Mouse (Mus musculus): ENCODE results near the gene Prcc. TPM values are rescaled to one million over a fixed set of nuclear protein-coding genes. Genes with fewer than 3 reads are reported as not detected.

Prcc gene
- total and polyA plus RNA-seq, 2 experiments from 2014 or later, result 20.6 to 77.1 TPM

DNA sequence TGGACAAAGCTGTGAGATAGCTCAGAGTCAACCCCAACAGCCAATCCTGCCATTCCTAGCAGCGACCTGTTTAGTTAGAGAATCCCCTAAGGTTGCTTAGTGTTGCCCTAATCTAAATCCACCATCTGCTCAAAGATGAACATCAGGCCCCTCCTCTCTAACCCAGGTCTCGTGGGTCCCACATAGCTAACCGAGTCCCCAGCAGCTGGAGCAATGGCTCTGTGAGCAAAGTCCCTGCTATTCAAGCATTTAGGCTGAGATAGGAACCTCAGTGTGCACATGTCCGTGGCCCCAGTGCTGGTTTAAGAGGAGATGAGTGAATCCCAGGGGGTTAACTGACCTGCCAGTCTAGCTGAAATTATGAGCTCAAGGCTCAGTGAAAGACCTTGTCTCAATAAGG, 39.2 kb downstream of the Prcc start:
- no peaks in the 10 kb centered on the region for H3K4me1 ChIP-seq (ENCODE audit: insufficient read depth)
- WGBS, result 75% methylated on average over 4 of the region's 4 CpGs
- H3K27me3 ChIP-seq (ENCODE audit: insufficient read depth, low read length), result no peaks in the 10 kb centered on the region
- H3K9ac ChIP-seq, result no peak overlapping the region
- no peak overlapping the region for H3K27ac ChIP-seq (ENCODE audit: low read depth, low read length)
- no peak overlapping the region for H3K4me3 ChIP-seq (ENCODE audit: low read depth, low read length)
- no peaks in the 10 kb centered on the region for H3K36me3 ChIP-seq (ENCODE audit: insufficient read depth)
- DNase-seq, result no peak
- H3K9me3 ChIP-seq (ENCODE audit: low read length), result no peaks in the 10 kb centered on the region
- no peak overlapping the region for H3K4me2 ChIP-seq (ENCODE audit: low read depth)
- no peak for TF ChIP-seq CTCF (IDR thresholded peaks at IDR 0.05; ENCODE audit: low read depth)
- ATAC-seq, result no peak

DNA sequence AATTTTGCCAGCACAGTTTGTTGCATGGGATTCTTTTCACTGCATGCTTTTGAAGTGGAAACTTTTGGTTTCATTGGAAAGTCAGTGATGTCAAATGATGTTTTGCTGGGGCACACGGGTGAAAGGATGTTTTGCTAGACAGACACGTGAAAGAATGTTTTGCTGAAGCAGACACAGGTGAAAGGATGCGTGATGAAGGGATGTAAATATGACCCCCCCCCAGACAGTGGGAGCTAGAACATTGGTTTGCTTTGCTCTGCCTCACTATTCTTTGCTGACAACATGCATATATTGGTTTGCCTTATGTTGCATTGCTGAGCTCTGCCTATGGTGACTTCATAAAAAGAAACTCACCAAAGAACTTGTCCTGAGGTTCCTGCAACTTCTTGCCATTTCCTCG, 40.4 kb downstream of the Prcc start:
- no peak for TF ChIP-seq CTCF (IDR thresholded peaks at IDR 0.05; ENCODE audit: low read depth)
- Histone ChIP-seq H3K9ac (no peak overlapping the region), H3K27ac (ENCODE audit: low read depth, low read length) (no peak overlapping the region), H3K4me1 (ENCODE audit: insufficient read depth) (no peaks in the 10 kb centered on the region), H3K36me3 (ENCODE audit: insufficient read depth) (no peaks in the 10 kb centered on the region), H3K4me3 (ENCODE audit: low read depth, low read length) (no peak overlapping the region), H3K9me3 (ENCODE audit: low read length) (no peaks in the 10 kb centered on the region), H3K27me3 (ENCODE audit: insufficient read depth, low read length) (no peaks in the 10 kb centered on the region), H3K4me2 (ENCODE audit: low read depth) (no peak overlapping the region)
- no peak for DNase-seq
- 86% methylated on average over 4 of the region's 4 CpGs for WGBS
- ATAC-seq, result no peak

DNA sequence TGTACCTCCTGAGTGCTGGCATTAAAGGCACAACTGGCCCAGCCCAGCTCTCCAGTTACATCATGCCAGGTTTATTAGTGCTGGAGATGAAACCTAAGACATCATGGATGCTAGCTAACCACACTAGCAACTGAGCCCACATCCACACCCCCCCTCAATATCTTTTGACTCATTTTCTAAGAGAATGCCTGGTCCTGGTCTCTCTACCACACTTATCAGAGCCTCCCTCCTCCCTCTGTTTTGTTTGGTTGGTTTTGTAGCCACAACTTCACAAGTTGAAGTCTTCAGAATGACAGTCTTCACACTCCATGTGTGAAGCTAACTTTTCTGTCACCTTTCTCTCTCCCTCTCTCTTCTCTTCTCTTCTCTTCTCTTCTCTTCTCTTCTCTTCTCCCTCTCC, 44.5 kb downstream of the Prcc start:
- no peak overlapping the region for H3K27ac ChIP-seq (ENCODE audit: low read depth, low read length)
- no peaks in the 10 kb centered on the region for H3K4me1 ChIP-seq (ENCODE audit: insufficient read depth)
- TF ChIP-seq CTCF (IDR thresholded peaks at IDR 0.05; ENCODE audit: low read depth), result no peak
- H3K4me3 ChIP-seq (ENCODE audit: low read depth, low read length), result no peak overlapping the region
- no peak overlapping the region for H3K9ac ChIP-seq
- no peak for DNase-seq
- no peaks in the 10 kb centered on the region for H3K9me3 ChIP-seq (ENCODE audit: low read length)
- no peak overlapping the region for H3K4me2 ChIP-seq (ENCODE audit: low read depth)
- no peak for ATAC-seq
- H3K27me3 ChIP-seq (ENCODE audit: insufficient read depth, low read length), result no peaks in the 10 kb centered on the region
- H3K36me3 ChIP-seq (ENCODE audit: insufficient read depth), result no peaks in the 10 kb centered on the region

DNA sequence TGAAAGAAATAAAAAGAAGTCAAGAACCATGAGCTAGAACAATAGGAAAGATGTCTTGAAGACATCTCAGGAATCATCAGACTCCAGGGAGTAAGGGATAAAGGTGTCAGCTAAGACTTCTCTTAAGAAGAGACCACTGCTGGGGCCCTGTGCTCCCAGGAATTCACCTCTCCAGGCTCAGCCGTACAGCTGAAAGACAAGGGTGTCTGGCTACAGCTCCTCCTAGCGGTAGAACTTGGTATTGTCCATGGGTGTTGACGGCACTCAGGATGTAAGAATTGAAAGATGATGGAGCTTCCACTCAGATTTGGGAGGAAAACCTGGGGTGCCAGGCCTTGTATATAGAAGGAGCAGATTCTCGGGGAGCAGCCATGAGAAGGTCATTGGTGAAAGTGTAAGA, 46.8 kb downstream of the Prcc start:
- no peak for ATAC-seq

DNA sequence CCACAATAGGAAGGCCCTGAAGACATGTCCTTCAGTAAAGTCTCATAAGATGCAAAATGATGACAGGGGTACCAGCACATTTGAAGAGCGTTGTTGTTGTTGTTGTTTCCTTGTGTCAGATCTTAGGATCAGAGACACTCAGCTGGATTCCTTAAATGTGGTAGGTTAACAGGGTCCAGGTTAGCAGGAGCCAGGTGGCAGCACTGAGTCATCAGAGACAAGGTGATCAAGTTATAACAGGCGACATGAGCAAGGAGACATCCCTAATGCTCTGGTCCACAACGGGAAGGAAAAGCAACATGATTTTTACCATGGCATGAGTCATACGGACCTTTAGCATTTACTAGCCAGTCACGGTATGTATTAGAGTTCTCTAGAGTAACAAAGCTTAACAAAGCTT, 51.9 kb downstream of the Prcc start:
- Histone ChIP-seq H3K9me3 (ENCODE audit: low read length) (no peaks in the 10 kb centered on the region), H3K36me3 (ENCODE audit: insufficient read depth) (no peaks in the 10 kb centered on the region), H3K4me1 (ENCODE audit: insufficient read depth) (no peaks in the 10 kb centered on the region), H3K9ac (no peak overlapping the region), H3K4me3 (ENCODE audit: low read depth, low read length) (no peak overlapping the region), H3K4me2 (ENCODE audit: low read depth) (no peak overlapping the region), H3K27ac (ENCODE audit: low read depth, low read length) (no peak overlapping the region), H3K27me3 (ENCODE audit: insufficient read depth, low read length) (no peaks in the 10 kb centered on the region)
- no peak for ATAC-seq
- WGBS, result 72% methylated on average over 5 of the region's 5 CpGs
- no peak for TF ChIP-seq CTCF (IDR thresholded peaks at IDR 0.05; ENCODE audit: low read depth)
- no peak for DNase-seq

More for the DNA sequence above, 46.8 kb downstream of the Prcc start:
- H3K9me3 ChIP-seq (ENCODE audit: low read length), result no peaks in the 10 kb centered on the region
- no peak overlapping the region for H3K4me2 ChIP-seq (ENCODE audit: low read depth)
- H3K4me1 ChIP-seq (ENCODE audit: insufficient read depth), result no peaks in the 10 kb centered on the region
- H3K27me3 ChIP-seq (ENCODE audit: insufficient read depth, low read length), result no peaks in the 10 kb centered on the region
- no peak overlapping the region for H3K27ac ChIP-seq (ENCODE audit: low read depth, low read length)
- WGBS, result 4% methylated on average over 4 of the region's 4 CpGs
- peak; percentile 79 for DNase-seq
- no peaks in the 10 kb centered on the region for H3K36me3 ChIP-seq (ENCODE audit: insufficient read depth)
- TF ChIP-seq CTCF (IDR thresholded peaks at IDR 0.05; ENCODE audit: low read depth), result peak; percentile 88
- H3K9ac ChIP-seq, result no peak overlapping the region
- no peak overlapping the region for H3K4me3 ChIP-seq (ENCODE audit: low read depth, low read length)

DNA sequence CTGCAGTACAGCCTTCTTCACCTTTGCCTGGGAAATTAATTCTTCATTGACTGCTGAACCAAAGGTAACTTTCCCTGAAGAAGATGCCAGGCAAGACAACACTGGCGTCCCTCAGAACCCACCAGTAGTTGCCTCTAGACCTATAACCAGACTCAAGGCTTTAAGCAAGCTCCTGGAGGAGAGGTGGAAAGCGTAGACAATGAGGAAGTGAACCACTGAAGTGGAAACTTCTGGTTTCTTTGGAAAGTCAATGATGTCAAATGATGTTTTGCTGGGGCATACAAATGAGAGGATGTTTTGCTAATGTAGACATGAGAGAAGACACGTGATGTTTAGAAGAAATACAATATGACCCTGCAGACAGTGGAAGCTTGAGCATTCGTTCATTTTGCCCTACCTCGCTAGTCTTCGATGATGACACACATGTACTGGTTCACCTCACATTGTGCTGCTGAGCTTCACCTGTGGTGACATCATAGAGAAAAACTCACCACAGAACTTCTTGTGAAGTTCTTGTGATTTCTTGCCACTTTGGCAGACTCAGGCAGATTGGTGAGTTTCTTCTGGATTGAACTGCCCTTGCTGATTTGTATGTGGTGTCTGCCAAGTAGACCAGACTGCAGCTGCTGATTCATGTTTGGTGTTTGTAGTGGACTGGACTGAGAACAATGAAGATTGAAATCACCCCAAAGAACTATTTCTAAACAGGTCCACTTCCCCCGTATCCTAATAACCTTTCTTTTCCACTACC, 53.1 kb downstream of the Prcc start:
- no peak for ATAC-seq
- no peak overlapping the region for H3K9ac ChIP-seq
- H3K4me1 ChIP-seq (ENCODE audit: insufficient read depth), result no peaks in the 10 kb centered on the region
- no peaks in the 10 kb centered on the region for H3K9me3 ChIP-seq (ENCODE audit: low read length)
- H3K36me3 ChIP-seq (ENCODE audit: insufficient read depth), result no peaks in the 10 kb centered on the region
- no peak for TF ChIP-seq CTCF (IDR thresholded peaks at IDR 0.05; ENCODE audit: low read depth)
- DNase-seq, result no peak
- H3K4me2 ChIP-seq (ENCODE audit: low read depth), result no peak overlapping the region
- H3K27ac ChIP-seq (ENCODE audit: low read depth, low read length), result no peak overlapping the region
- H3K4me3 ChIP-seq (ENCODE audit: low read depth, low read length), result no peak overlapping the region
- WGBS, result 83% methylated on average over 7 of the region's 7 CpGs
- H3K27me3 ChIP-seq (ENCODE audit: insufficient read depth, low read length), result no peaks in the 10 kb centered on the region

DNA sequence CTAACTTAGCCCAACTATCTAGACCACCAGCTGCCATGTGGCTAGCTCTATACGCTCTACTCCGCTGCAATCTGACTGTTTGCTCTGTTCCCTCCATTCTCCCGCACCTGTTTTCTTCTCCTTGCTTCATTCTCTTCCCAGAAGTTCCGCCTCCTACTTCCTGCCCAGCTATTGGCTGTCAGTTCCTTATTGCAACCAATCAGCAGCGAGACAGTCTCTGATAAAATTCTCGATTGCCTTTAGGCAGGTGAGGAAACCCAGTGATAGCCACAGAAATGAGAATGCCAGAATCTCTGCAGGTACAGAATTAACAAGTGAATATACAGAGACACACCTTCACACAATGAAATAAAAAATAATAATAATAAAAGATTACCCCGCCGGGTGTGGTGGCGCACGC, 56.4 kb downstream of the Prcc start:
- Histone ChIP-seq H3K27ac (ENCODE audit: low read depth, low read length) (no peak overlapping the region), H3K4me1 (ENCODE audit: insufficient read depth) (no peaks in the 10 kb centered on the region), H3K9me3 (ENCODE audit: low read length) (no peaks in the 10 kb centered on the region), H3K36me3 (ENCODE audit: insufficient read depth) (no peaks in the 10 kb centered on the region), H3K4me3 (ENCODE audit: low read depth, low read length) (no peak overlapping the region), H3K4me2 (ENCODE audit: low read depth) (no peak overlapping the region), H3K9ac (no peak overlapping the region), H3K27me3 (ENCODE audit: insufficient read depth, low read length) (no peaks in the 10 kb centered on the region)
- no peak for TF ChIP-seq CTCF (IDR thresholded peaks at IDR 0.05; ENCODE audit: low read depth)
- no peak for ATAC-seq
- DNase-seq, result no peak
- WGBS, result 58% methylated on average over 10 of the region's 10 CpGs
